Mouse (Mus musculus) central nervous system, embryonic 18 days (tissue): Measurements from ENCODE around the gene Zfp108. TPM values are rescaled to one million over a fixed set of nuclear protein-coding genes. Genes with fewer than 3 reads are reported as not detected.

Experiments
- polyA plus RNA-seq: library from polyadenylated mRNA; depleted of rRNA; stranded (reverse); fragments of >200 nt; gene quantifications from 2 replicates; pipeline ENCODE4 v1.2.3, GENCODE M21; 2012; rRNA removed

Zfp108 gene
- polyA plus RNA-seq: 4.7 and 5.5 TPM in 2 replicates

GRCm38 (mm10) chr7:24254633-24255474 is at the start of gene Zfp108:
Gene Zfp108 (plus strand): TSS chr7:24254794.

GRCm38 (mm10) chr7:24211343-24211742 is 43.3 kb upstream of the Zfp108 start, which contains the start of gene Zfp111:
Gene Zfp111 (minus strand): TSS chr7:24211443.

GRCm38 (mm10) chr7:24237040-24237791 is 17.4 kb upstream of the Zfp108 start, which contains the start of gene Zfp109:
Gene Zfp109 (minus strand): TSS chr7:24237560.

GRCm38 (mm10) chr7:24270288-24270672 is 15.7 kb downstream of the Zfp108 start, which contains the start of gene Zfp93:
Gene Zfp93 (plus strand): TSS chr7:24270420.

GRCm38 (mm10) chr7:24300771-24301282 is 46.2 kb downstream of the Zfp108 start, which contains the start of gene Zfp61:
Gene Zfp61 (minus strand): TSS chr7:24301232.

Other genes starting within 250 kb of the Zfp108 start
- not detected in 2 replicates for gene Vmn1r183, start 201.5 kb upstream of the Zfp108 start, polyA plus RNA-seq
- 39.2 and 39.8 TPM in 2 replicates for gene Zfp180, start 172.9 kb upstream of the Zfp108 start, polyA plus RNA-seq
- 6.9 and 7.5 TPM in 2 replicates for gene Zfp112, start 142.5 kb upstream of the Zfp108 start, polyA plus RNA-seq
- gene Zfp235, start 120.6 kb upstream of the Zfp108 start, polyA plus RNA-seq: 18.3 and 18.8 TPM in 2 replicates
- 2.6 and 2.9 TPM in 2 replicates for gene Zfp114, start 79.7 kb upstream of the Zfp108 start, polyA plus RNA-seq
- 4.1 and 4.3 TPM in 2 replicates for gene Zfp111, start 43.4 kb upstream of the Zfp108 start, polyA plus RNA-seq
- 4.9 and 5.0 TPM in 2 replicates for gene Zfp109, start 17.2 kb upstream of the Zfp108 start, polyA plus RNA-seq
- gene Zfp93, start 15.6 kb downstream of the Zfp108 start, polyA plus RNA-seq: 8.3 and 8.5 TPM in 2 replicates
- gene Zfp61, start 46.4 kb downstream of the Zfp108 start, polyA plus RNA-seq: 38.1 and 39.7 TPM in 2 replicates
- gene Zfp94, start 61.9 kb downstream of the Zfp108 start, polyA plus RNA-seq: 24.7 and 24.9 TPM in 2 replicates
- 0.13 and 0.32 TPM in 2 replicates for gene Tescl, start 79.1 kb downstream of the Zfp108 start, polyA plus RNA-seq
- gene Lypd5, start 94.4 kb downstream of the Zfp108 start, polyA plus RNA-seq: 0.03 and 0.09 TPM in 2 replicates
- 1.1 and 1.7 TPM in 2 replicates for gene Kcnn4, start 115.5 kb downstream of the Zfp108 start, polyA plus RNA-seq
- gene Smg9, start 144.8 kb downstream of the Zfp108 start, polyA plus RNA-seq: 51.8 and 59.2 TPM in 2 replicates
- 0.03 TPM in 1 of 2 replicates, not detected in the other for gene Irgc1, start 197.5 kb downstream of the Zfp108 start, polyA plus RNA-seq
- 2.1 and 2.9 TPM in 2 replicates for gene Plaur, start 207.7 kb downstream of the Zfp108 start, polyA plus RNA-seq
- gene Cadm4, start 227.2 kb downstream of the Zfp108 start, polyA plus RNA-seq: 224 and 262 TPM in 2 replicates